Mouse (Mus musculus) adrenal gland, adult 8-10 months (tissue): ENCODE measurements around the gene Muc15. TPM values are rescaled to one million over a fixed set of nuclear protein-coding genes. Genes with fewer than 3 reads are reported as not detected.

Experiments
- DNase-seq: peaks from one replicate; pipeline ENCODE4 v3.0.0; 2022
- total RNA-seq, 4 experiments: library from RNA; stranded (reverse); gene quantifications; 2 replicates each; pipeline ENCODE4 v1.2.4; 2022

The Muc15 gene
- not detected for total RNA-seq

DNA sequence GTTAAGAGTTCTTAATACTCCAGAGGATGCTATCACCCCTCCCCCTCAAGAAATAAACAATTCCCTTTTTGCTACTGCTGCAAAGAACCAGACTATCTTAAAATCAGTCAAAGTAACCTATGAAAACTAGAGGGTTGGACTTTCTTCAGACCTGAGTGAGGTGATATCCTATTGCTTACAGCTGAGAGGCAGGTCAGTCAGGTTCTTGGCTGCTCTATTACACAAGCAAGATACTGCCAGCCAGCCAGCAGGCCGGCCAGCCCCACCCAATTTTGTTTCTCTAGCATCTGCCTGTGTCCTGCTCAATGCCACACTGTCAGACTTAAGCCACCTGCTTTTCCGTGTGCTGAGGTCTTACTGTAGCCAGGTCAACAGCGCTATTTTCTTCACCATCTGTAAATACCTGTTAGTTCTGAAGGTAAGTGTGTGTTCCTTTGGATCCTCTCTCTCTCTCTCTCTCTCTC is at the start of gene Muc15:
Gene Muc15 (plus strand): TSS at position 51 of the 464 bp plus-strand sequence.
- no peak for DNase-seq

GRCm38 (mm10) chr2:110709436-110709835 is 11.7 kb upstream of the Muc15 start:
- DNase-seq: no peak

DNA sequence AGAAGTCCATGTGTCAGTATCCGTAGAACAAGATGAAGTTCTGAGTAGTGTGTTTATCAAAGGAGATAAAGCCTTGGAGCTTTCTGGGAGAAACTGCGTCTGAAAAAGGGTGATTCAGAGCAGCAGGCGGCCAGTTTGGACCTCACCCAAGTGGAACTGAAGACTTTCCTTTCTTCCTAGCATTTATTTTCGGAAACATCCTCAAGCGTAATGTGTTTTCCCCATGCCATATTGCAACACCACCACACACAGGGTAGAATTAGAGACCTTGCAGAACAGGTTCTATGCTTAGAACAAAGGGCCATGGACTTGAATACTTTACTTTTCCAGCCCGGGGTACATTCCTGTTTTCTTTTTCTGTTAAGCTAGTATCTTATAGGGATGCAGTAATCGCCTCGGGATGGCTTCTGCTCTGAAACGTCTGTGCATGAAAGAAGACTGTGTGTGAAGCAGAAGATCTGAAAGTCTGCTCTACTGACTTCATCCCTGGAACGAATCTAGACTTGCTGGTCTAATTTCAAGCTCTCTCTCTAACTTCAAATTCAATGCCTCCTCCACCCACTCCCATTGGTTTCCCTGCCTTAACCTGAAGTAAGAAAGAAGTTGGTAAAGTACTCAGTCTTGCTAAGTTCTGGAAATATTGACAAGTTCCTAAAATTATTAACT is 11.0 kb upstream of the Muc15 start:
- DNase-seq: no peak

- DNase-seq: no peak
Measured at GRCm38 (mm10) chr2:110719051-110719450, 2.1 kb upstream of the Muc15 start.

- no peak for DNase-seq
Measured at GRCm38 (mm10) chr2:110722208-110722607, 1.1 kb downstream of the Muc15 start.

- no peak for DNase-seq
Measured at GRCm38 (mm10) chr2:110726106-110726505, 5.0 kb downstream of the Muc15 start.

DNA sequence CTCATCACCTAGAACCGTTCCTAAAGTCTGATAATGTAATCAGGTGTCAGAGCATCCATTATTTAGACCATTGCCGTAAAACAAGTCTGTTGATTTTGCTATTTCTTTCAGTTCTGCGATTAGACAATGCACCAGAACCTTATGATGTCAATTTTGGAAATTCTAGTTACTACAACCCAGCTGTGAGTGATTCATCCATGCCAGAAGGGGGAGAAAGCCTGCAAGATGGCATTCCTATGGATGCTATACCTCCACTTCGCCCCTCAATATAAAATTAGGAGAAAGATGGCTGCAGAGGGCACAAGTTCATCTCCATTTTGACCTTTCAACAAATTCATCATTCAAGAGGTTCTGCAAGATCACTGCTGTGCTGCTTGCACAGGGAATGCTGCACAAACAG is 16.1 kb downstream of the Muc15 start:
- DNase-seq: no peak

- no peak for DNase-seq
Measured at GRCm38 (mm10) chr2:110737981-110738380, 16.8 kb downstream of the Muc15 start.

DNA sequence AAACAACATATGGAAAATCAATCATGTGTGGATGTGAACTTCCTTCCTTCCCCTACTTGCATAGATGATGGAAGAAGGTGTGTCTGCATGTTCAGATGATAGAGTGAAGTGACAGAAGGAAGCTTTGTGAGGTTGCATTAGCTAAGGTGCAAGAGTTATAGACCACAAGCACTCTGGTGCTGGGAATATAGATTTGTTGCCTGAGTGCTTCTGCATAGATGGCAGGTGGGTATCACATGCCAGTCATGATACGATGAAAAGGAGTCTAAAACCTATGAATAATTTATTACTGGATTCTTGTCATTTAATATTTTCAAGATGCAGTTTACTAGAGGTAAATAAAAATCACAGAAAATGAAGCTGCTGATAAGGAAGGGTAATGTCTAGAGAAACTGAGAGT is 18.6 kb downstream of the Muc15 start:
- no peak for DNase-seq

DNA sequence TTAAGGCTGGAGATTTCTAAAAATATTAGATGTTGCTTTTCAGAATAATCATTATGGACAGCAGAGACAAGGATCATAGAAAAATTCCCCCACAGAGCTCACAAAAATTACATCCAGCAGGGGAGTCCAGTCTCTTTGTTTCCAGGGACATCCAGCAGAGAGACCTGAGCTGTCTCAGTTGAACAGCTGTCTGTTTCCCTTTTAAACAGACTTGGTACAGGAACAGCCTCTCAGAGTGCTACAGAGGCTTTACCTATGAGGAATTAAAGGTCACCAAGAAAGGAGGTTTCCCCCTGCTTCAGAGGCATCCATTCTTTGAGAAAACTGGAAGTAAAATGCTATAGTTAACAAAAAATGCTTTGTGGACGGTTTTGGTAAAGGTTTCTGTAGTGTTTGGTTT is 19.4 kb downstream of the Muc15 start:
- DNase-seq: no peak

DNA sequence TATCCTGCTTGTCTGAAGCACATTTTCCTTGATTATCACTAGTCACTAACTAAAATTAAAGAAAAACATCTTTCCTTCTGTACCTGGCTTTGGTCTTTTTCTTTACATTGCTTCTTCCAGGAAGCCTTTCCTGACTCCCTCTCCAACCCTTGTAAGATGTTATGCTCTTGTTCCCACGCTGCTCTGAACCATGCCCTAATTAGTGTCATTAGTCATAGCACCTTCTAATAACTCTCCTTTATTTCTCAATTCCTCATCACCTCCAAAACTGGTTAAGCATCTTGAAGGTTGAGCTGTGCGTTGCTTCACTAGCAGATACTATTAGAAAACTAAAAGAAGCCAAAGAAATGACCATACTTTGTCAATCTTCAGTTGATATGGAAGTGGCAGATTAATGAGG is 36.4 kb downstream of the Muc15 start:
- DNase-seq: no peak

DNA sequence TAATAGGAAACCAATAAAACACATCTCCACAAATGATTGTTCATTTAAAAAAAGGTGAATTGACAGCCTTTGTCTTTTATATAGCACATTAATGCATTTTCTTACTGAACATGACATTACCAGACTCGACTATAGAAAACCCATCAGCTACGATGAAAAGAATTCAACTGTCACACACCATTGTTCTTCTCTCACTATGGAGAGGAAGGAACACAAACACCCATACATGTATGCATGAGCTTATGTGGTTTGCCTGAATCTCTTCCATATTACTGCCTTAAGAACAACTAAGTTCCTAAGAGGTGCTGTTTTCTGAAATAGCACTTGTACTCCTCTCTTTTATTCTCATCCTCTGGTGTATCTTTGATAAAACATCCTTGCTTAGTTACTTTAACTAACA is 38.3 kb downstream of the Muc15 start:
- no peak for DNase-seq

GRCm38 (mm10) chr2:110787396-110787795 is 66.3 kb downstream of the Muc15 start:
- DNase-seq: no peak

Other genes with a start within 250 kb of the Muc15 start
- gene Slc5a12, start 124.0 kb upstream of the Muc15 start, total RNA-seq: not detected
- gene Ano3, start 229.6 kb downstream of the Muc15 start, total RNA-seq: 1 to 10 TPM in 2 of 4 experiments, under 1 TPM in 2; 0.45 to 1.8 (median 1.2) TPM